Mouse (Mus musculus) liver, adult 2 months (tissue): ENCODE data around the gene Htr2a.

Source experiments
- CTCF ChIP-seq: fragments of 200-500 bp; IDR thresholded peaks from 2 replicates; pipeline ENCODE4 v1.5.1; 2011; ENCODE audit warnings: low read depth, low read length, control low read depth
- POLR2A ChIP-seq: fragments of 200-500 bp; IDR thresholded peaks from 2 replicates; pipeline ENCODE4 v1.6.1; 2011; ENCODE audit warnings: low read length, control low read depth; ENCODE audit not compliant: insufficient read depth; ENCODE audit errors: extremely low read depth

GRCm38 (mm10) chr14:74691963-74692362 lies 51.3 kb downstream of the Htr2a start:
- TF ChIP-seq CTCF = no peak
- no peak for TF ChIP-seq POLR2A
